Mouse (Mus musculus) brain, embryonic 14.5 days (tissue): ENCODE data around the gene Arap1.

Experiments
- CTCF ChIP-seq: fragments of 200-500 bp; IDR thresholded peaks from 2 replicates; pipeline ENCODE4 v1.5.1; 2012; ENCODE audit warnings: inconsistent platforms, mild to moderate bottlenecking, moderate library complexity, borderline replicate concordance; ENCODE audit not compliant: insufficient read depth, insufficient read length; ENCODE audit errors: extremely low read depth
- POLR2A ChIP-seq: fragments of 200-500 bp; IDR thresholded peaks from 2 replicates; pipeline ENCODE4 v1.6.1; 2012; ENCODE audit warnings: mild to moderate bottlenecking, inconsistent platforms, borderline replicate concordance; ENCODE audit not compliant: poor library complexity, insufficient read depth, insufficient read length, severe bottlenecking; ENCODE audit errors: extremely low read depth

GRCm38 (mm10) chr7:101416391-101416790, 68.5 kb downstream of the Arap1 start:
- TF ChIP-seq POLR2A (no peak), CTCF (no peak)
